Mouse (Mus musculus) MEL (cell line): ENCODE results near the gene Smtn. TPM values are rescaled to one million over a fixed set of nuclear protein-coding genes. Genes with fewer than 3 reads are reported as not detected.

Experiments
- DNase-seq: peaks from one replicate; pipeline ENCODE4 v3.0.0; 2011; ENCODE audit warnings: low read depth, low spot score
- H3K27ac ChIP-seq: 2 replicates; pipeline ENCODE4 v1.5.1; 2012; ENCODE audit warnings: low read depth, mild to moderate bottlenecking, control low read depth, low read length, moderate library complexity; ENCODE audit not compliant: control insufficient read depth
- H3K27me3 ChIP-seq, 2 experiments: fragments of 150-350 bp in 1 of 2; sonication (generic) in 1 of 2; 2 replicates each; pipeline ENCODE4 v1.6.1; 2012; ENCODE audit warnings: low read length in 2 of 2, mild to moderate bottlenecking in 2 of 2, improper control_type of control experiment in 1 of 2, moderate library complexity in 1 of 2; ENCODE audit not compliant: insufficient read depth in 2 of 2, control insufficient read depth in 1 of 2
- H3K36me3 ChIP-seq, 2 experiments: 2 replicates each; pipeline ENCODE4 v1.6.1; 2012 to 2014; ENCODE audit warnings: low read length in 2 of 2, improper control_type of control experiment in 1 of 2, inconsistent platforms in 1 of 2, mild to moderate bottlenecking in 1 of 2; ENCODE audit not compliant: insufficient read depth in 2 of 2, control insufficient read depth in 1 of 2
- H3K4me1 ChIP-seq, 2 experiments: fragments of 150-350 bp in 1 of 2; sonication (generic) in 1 of 2; 2 replicates each; pipeline ENCODE4 v1.6.1; 2012; ENCODE audit warnings: low read length in 2 of 2, improper control_type of control experiment in 1 of 2, mild to moderate bottlenecking in 1 of 2; ENCODE audit not compliant: insufficient read depth in 2 of 2, control insufficient read depth in 1 of 2
- H3K4me3 ChIP-seq, 2 experiments: fragments of 150-350 bp in 1 of 2; sonication (generic) in 1 of 2; 2 replicates each; pipeline ENCODE4 v1.5.1; 2012; ENCODE audit warnings: low read depth in 2 of 2, low read length in 2 of 2, mild to moderate bottlenecking in 2 of 2, moderate library complexity in 2 of 2, control low read depth in 1 of 2, improper control_type of control experiment in 1 of 2; ENCODE audit not compliant: control insufficient read depth in 1 of 2, insufficient read depth in 1 of 2
- H3K79me2 ChIP-seq: 2 replicates; pipeline ENCODE4 v1.6.1; 2012; ENCODE audit warnings: mild to moderate bottlenecking, low read length, moderate library complexity; ENCODE audit not compliant: control insufficient read depth, poor library complexity, insufficient read depth
- H3K9ac ChIP-seq: 2 replicates; pipeline ENCODE4 v1.6.1; 2012; ENCODE audit warnings: low read depth, mild to moderate bottlenecking, control low read depth, low read length, moderate library complexity; ENCODE audit not compliant: control insufficient read depth, poor library complexity, severe bottlenecking
- H3K9me3 ChIP-seq: fragments of 150-350 bp; sonication (generic); replicated peaks from 2 replicates; pipeline ENCODE4 v1.6.1; 2012; ENCODE audit warnings: mild to moderate bottlenecking, low read length, improper control_type of control experiment, moderate library complexity; ENCODE audit not compliant: insufficient read depth
- BHLHE40 ChIP-seq: IDR thresholded peaks from 2 replicates; pipeline ENCODE4 v1.6.1; 2012; ENCODE audit warnings: low read depth, mild to moderate bottlenecking, inconsistent platforms, low read length, improper control_type of control experiment, borderline replicate concordance
- EP300 ChIP-seq, 2 experiments: IDR thresholded peaks; 2 replicates each; pipeline ENCODE4 v1.6.1; 2011; ENCODE audit warnings: improper control_type of control experiment in 2 of 2, low read length in 2 of 2, low read depth in 1 of 2, mild to moderate bottlenecking in 1 of 2
- ETS1 ChIP-seq: IDR thresholded peaks from 2 replicates; pipeline ENCODE4 v1.6.1; 2012; ENCODE audit warnings: low read depth, mild to moderate bottlenecking, inconsistent platforms, low read length, improper control_type of control experiment, moderate library complexity
- GATA1 ChIP-seq: IDR thresholded peaks from 2 replicates; pipeline ENCODE4 v1.6.1; 2011; ENCODE audit warnings: low read depth, low read length, improper control_type of control experiment
- MAFK ChIP-seq: IDR thresholded peaks from 2 replicates; pipeline ENCODE4 v1.6.1; 2011; ENCODE audit warnings: low read depth, mild to moderate bottlenecking, low read length, improper control_type of control experiment, borderline replicate concordance
- MAX ChIP-seq: IDR thresholded peaks from 2 replicates; pipeline ENCODE4 v1.6.1; 2011; ENCODE audit warnings: low read length, improper control_type of control experiment
- MXI1 ChIP-seq: IDR thresholded peaks from 2 replicates; pipeline ENCODE4 v1.6.1; 2011; ENCODE audit warnings: mild to moderate bottlenecking, low read depth, low read length, improper control_type of control experiment
- MYC ChIP-seq: IDR thresholded peaks from 2 replicates; pipeline ENCODE4 v1.6.1; 2011; ENCODE audit warnings: low read depth, mild to moderate bottlenecking, low read length, improper control_type of control experiment, moderate library complexity
- POLR2A ChIP-seq, 2 experiments: IDR thresholded peaks; 2 replicates each; pipeline ENCODE4 v1.6.1; 2011 to 2012; ENCODE audit warnings: low read length in 2 of 2, mild to moderate bottlenecking in 2 of 2, control low read depth in 1 of 2, improper control_type of control experiment in 1 of 2, low read depth in 1 of 2, moderate library complexity in 1 of 2; ENCODE audit not compliant: control insufficient read depth in 1 of 2, insufficient read depth in 1 of 2, poor library complexity in 1 of 2
- POLR2AphosphoS2 ChIP-seq: IDR thresholded peaks from 2 replicates; pipeline ENCODE4 v1.6.1; 2011; ENCODE audit warnings: low read length, improper control_type of control experiment
- POLR2AphosphoS5 ChIP-seq: IDR thresholded peaks from 2 replicates; pipeline ENCODE4 v1.6.1; 2012; ENCODE audit warnings: low read depth, borderline replicate concordance, mild to moderate bottlenecking, inconsistent platforms, low read length, moderate library complexity, mixed read lengths
- RAD21 ChIP-seq: IDR thresholded peaks from 2 replicates; pipeline ENCODE4 v1.6.1; 2011; ENCODE audit warnings: mild to moderate bottlenecking, low read depth, low read length, improper control_type of control experiment
- RCOR1 ChIP-seq: IDR thresholded peaks from 2 replicates; pipeline ENCODE4 v1.6.1; 2012; ENCODE audit warnings: low read depth, mild to moderate bottlenecking, inconsistent platforms, low read length, improper control_type of control experiment
- SIN3A ChIP-seq: IDR thresholded peaks from 2 replicates; pipeline ENCODE4 v1.6.1; 2012; ENCODE audit warnings: low read length, improper control_type of control experiment, inconsistent platforms
- TCF12 ChIP-seq: IDR thresholded peaks from 2 replicates; pipeline ENCODE4 v1.6.1; 2014; ENCODE audit warnings: low read depth, mild to moderate bottlenecking, inconsistent platforms, low read length, improper control_type of control experiment, moderate library complexity
- USF1 ChIP-seq: IDR thresholded peaks from 2 replicates; pipeline ENCODE4 v1.6.1; 2014; ENCODE audit warnings: low read depth, mild to moderate bottlenecking, inconsistent platforms, low read length, improper control_type of control experiment, moderate library complexity
- ZC3H11A ChIP-seq: IDR thresholded peaks from 2 replicates; pipeline ENCODE4 v1.6.1; 2012; ENCODE audit warnings: low read depth, mild to moderate bottlenecking, inconsistent platforms, low read length, improper control_type of control experiment
- ZKSCAN1 ChIP-seq: IDR thresholded peaks from 2 replicates; pipeline ENCODE4 v1.6.1; 2012; ENCODE audit warnings: low read depth, mild to moderate bottlenecking, inconsistent platforms, low read length, improper control_type of control experiment, moderate library complexity
- ZMIZ1 ChIP-seq: IDR thresholded peaks from 2 replicates; pipeline ENCODE4 v1.6.1; 2012; ENCODE audit warnings: low read depth, mild to moderate bottlenecking, inconsistent platforms, low read length, improper control_type of control experiment, moderate library complexity
- polyA plus RNA-seq, 2 experiments: library from polyadenylated mRNA; stranded (reverse) in 1 of 2; unstranded in 1 of 2; fragments of >175 nt in 1 of 2; fragments of >200 nt in 1 of 2; gene quantifications; 2 replicates each; pipeline versions ENCODE4 v1.2.1 to v1.2.4; 2012; ENCODE audit warnings: low replicate concordance in 2 of 2, low read depth in 1 of 2; ENCODE audit not compliant: insufficient read length in 2 of 2, insufficient read depth in 1 of 2, missing spikeins in 1 of 2
- total RNA-seq: library from RNA; depleted of rRNA; stranded (reverse); fragments of 300-350 nt; gene quantifications from 2 replicates; pipeline ENCODE4 v1.2.3, GENCODE M21; 2012

The Smtn gene
- total and polyA plus RNA-seq, 3 experiments, result 203 to 370 TPM; not detected in 1

GRCm38 (mm10) chr11:3548564-3549295, 8.3 kb upstream of the Smtn start:
- no peak overlapping the region for H3K9ac ChIP-seq
- no peaks in the 10 kb centered on the region for H3K79me2 ChIP-seq
- no peaks in the 10 kb centered on the region for H3K9me3 ChIP-seq
- TF ChIP-seq MXI1, result no peak
- no peak for TF ChIP-seq ZMIZ1
- no peak for TF ChIP-seq POLR2AphosphoS5
- TF ChIP-seq TCF12, result no peak
- no peak for TF ChIP-seq MAFK
- DNase-seq, result no peak
- no peak overlapping the region for H3K4me3 ChIP-seq
- H3K36me3 ChIP-seq, result no peaks in the 10 kb centered on the region
- H3K27ac ChIP-seq, result no peak overlapping the region
- peaks cover 0 to 2% of the 10 kb centered on the region in 2 experiments; a peak in 1 of 4 replicates for H3K27me3 ChIP-seq
- peaks cover 2 to 10% of the 10 kb centered on the region in 2 experiments; a peak in 3 of 4 replicates for H3K4me1 ChIP-seq

DNA sequence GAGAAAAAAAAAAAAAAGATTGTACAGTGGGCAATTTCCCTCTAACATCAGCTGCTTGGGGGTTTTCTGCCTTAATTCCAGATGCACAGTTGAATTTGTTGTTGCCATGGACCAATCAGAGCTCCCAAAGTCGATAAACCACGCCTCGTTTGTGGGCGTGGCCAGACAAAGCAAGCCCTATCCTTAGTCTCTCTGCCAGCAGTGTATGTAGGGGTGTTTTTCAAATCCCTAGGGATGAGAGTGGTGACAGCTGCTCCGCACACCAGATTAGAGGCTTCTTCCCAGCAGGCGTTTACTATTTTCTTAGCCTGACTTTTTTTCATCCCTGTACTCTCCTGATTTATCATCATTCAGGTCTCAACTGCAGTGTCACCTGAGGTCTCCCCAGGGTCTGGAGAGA, 7.6 kb upstream of the Smtn start:
- peak; percentile 65 for DNase-seq
- peaks cover 0 to 2% of the 10 kb centered on the region in 2 experiments; a peak in 1 of 4 replicates for H3K27me3 ChIP-seq
- H3K4me1 ChIP-seq, result peaks cover 2 to 10% of the 10 kb centered on the region in 2 experiments; a peak in 3 of 4 replicates
- H3K36me3 ChIP-seq, result no peaks in the 10 kb centered on the region
- H3K79me2 ChIP-seq, result no peaks in the 10 kb centered on the region
- no peak for TF ChIP-seq ZC3H11A
- TF ChIP-seq POLR2A (IDR thresholded peaks at IDR 0.05; ENCODE audit: control insufficient read depth in 1 of 2, insufficient read depth in 1 of 2, low read depth in 1 of 2, low read length in 2 of 2, poor library complexity in 1 of 2), result no peak
- no peak for TF ChIP-seq RCOR1
- TF ChIP-seq GATA1, result no peak
- no peak for TF ChIP-seq ETS1
- TF ChIP-seq, all 39 proteins: peak for 0
- Histone ChIP-seq H3K27ac (no peak overlapping the region), H3K9me3 (no peaks in the 10 kb centered on the region), H3K4me3 (no peak overlapping the region), H3K9ac (no peak overlapping the region)

GRCm38 (mm10) chr11:3547047-3547446, 6.6 kb upstream of the Smtn start:
- Histone ChIP-seq H3K4me1 (peaks cover 2 to 10% of the 10 kb centered on the region in 2 experiments; a peak in 3 of 4 replicates), H3K9ac (no peak overlapping the region), H3K27me3 (peaks cover 0 to 2% of the 10 kb centered on the region in 2 experiments; a peak in 1 of 4 replicates), H3K4me3 (no peak overlapping the region), H3K9me3 (no peaks in the 10 kb centered on the region), H3K27ac (no peak overlapping the region), H3K79me2 (no peaks in the 10 kb centered on the region), H3K36me3 (no peaks in the 10 kb centered on the region)
- no peak for DNase-seq
- TF ChIP-seq POLR2AphosphoS2 (no peak), MXI1 (peak; percentile 56; the same call in 1 of the 2 replicates), SIN3A (peak; percentile 46; the same call in 1 of the 2 replicates), ETS1 (peak; percentile 64), ZKSCAN1 (no peak), ZMIZ1 (no peak), RAD21 (no peak), BHLHE40 (peak; percentile 58; the same call in 1 of the 2 replicates), USF1 (peak; percentile 36; the same call in 1 of the 2 replicates), MAX (0 out of 2 replicates have a peak, but pooled peaks have one; percentile 27), EP300 (IDR thresholded peaks at IDR 0.05; ENCODE audit: low read depth in 1 of 2, low read length in 2 of 2) (0 out of 4 replicates have a peak, but pooled peaks have one; percentile 6 to 15), TCF12 (no peak), GATA1 (peak; percentile 35; the same call in 1 of the 2 replicates), MYC (0 out of 2 replicates have a peak, but pooled peaks have one; percentile 26)
